Mouse (Mus musculus): ENCODE measurements around the gene Tmem117. TPM values are rescaled to one million over a fixed set of nuclear protein-coding genes. Genes with fewer than 3 reads are reported as not detected.

Tmem117 gene
- total and polyA plus RNA-seq, 2 experiments from 2014 or later, result 19.1 to 20.4 TPM

- Histone ChIP-seq H3K9ac (replicated peaks; ENCODE audit: low read length, poor library complexity, severe bottlenecking) (no peak overlapping the region), H3K27ac (ENCODE audit: low read depth, low read length) (no peak overlapping the region), H3K4me3 (ENCODE audit: low read depth, low read length) (no peak overlapping the region), H3K9me3 (ENCODE audit: low read length) (no peaks in the 10 kb centered on the region), H3K36me3 (ENCODE audit: insufficient read depth, low read length) (no peaks in the 10 kb centered on the region), H3K4me2 (ENCODE audit: low read depth, low read length, poor library complexity, severe bottlenecking) (no peak overlapping the region), H3K4me1 (ENCODE audit: insufficient read depth, low read length) (no peaks in the 10 kb centered on the region), H3K27me3 (ENCODE audit: insufficient read depth, low read length) (no peaks in the 10 kb centered on the region)
- no peak for TF ChIP-seq CTCF (IDR thresholded peaks at IDR 0.05)
- 59% methylated on average over 7 of the region's 7 CpGs for WGBS
- ATAC-seq (ENCODE audit: low FRiP score) (no peak), DNase-seq (ENCODE audit: low spot score) (peak; percentile 32)
Measured at GRCm38 (mm10) chr15:94684269-94684668, 55.2 kb downstream of the Tmem117 start.

GRCm38 (mm10) chr15:94687176-94687575 lies 58.1 kb downstream of the Tmem117 start:
- Histone ChIP-seq H3K9ac (replicated peaks; ENCODE audit: low read length, poor library complexity, severe bottlenecking) (no peak overlapping the region), H3K36me3 (ENCODE audit: insufficient read depth, low read length) (no peaks in the 10 kb centered on the region), H3K27ac (ENCODE audit: low read depth, low read length) (no peak overlapping the region), H3K9me3 (ENCODE audit: low read length) (no peaks in the 10 kb centered on the region), H3K4me1 (ENCODE audit: insufficient read depth, low read length) (no peaks in the 10 kb centered on the region), H3K4me3 (ENCODE audit: low read depth, low read length) (no peak overlapping the region), H3K4me2 (ENCODE audit: low read depth, low read length, poor library complexity, severe bottlenecking) (no peak overlapping the region), H3K27me3 (ENCODE audit: insufficient read depth, low read length) (no peaks in the 10 kb centered on the region)
- ATAC-seq (ENCODE audit: low FRiP score) (no peak), DNase-seq (ENCODE audit: low spot score) (no peak)
- TF ChIP-seq CTCF (IDR thresholded peaks at IDR 0.05), result no peak
- 85% methylated on average over 7 of the region's 7 CpGs for WGBS

GRCm38 (mm10) chr15:94687629-94688028 lies 58.6 kb downstream of the Tmem117 start:
- no peaks in the 10 kb centered on the region for H3K9me3 ChIP-seq (ENCODE audit: low read length)
- H3K27ac ChIP-seq (ENCODE audit: low read depth, low read length), result no peak overlapping the region
- H3K36me3 ChIP-seq (ENCODE audit: insufficient read depth, low read length), result no peaks in the 10 kb centered on the region
- H3K4me3 ChIP-seq (ENCODE audit: low read depth, low read length), result no peak overlapping the region
- ATAC-seq (ENCODE audit: low FRiP score), result no peak
- 65% methylated on average over 3 of the region's 3 CpGs for WGBS
- DNase-seq (ENCODE audit: low spot score), result no peak
- TF ChIP-seq CTCF (IDR thresholded peaks at IDR 0.05), result no peak
- H3K4me1 ChIP-seq (ENCODE audit: insufficient read depth, low read length), result no peaks in the 10 kb centered on the region
- H3K4me2 ChIP-seq (ENCODE audit: low read depth, low read length, poor library complexity, severe bottlenecking), result no peak overlapping the region
- no peaks in the 10 kb centered on the region for H3K27me3 ChIP-seq (ENCODE audit: insufficient read depth, low read length)
- no peak overlapping the region for H3K9ac ChIP-seq (replicated peaks; ENCODE audit: low read length, poor library complexity, severe bottlenecking)

GRCm38 (mm10) chr15:94689195-94689883 lies 60.3 kb downstream of the Tmem117 start:
- WGBS, result 88% methylated on average over 5 of the region's 5 CpGs
- H3K4me1 ChIP-seq (ENCODE audit: insufficient read depth, low read length), result no peaks in the 10 kb centered on the region
- no peak for TF ChIP-seq CTCF (IDR thresholded peaks at IDR 0.05)
- H3K4me3 ChIP-seq (ENCODE audit: low read depth, low read length), result no peak overlapping the region
- no peak for ATAC-seq (ENCODE audit: low FRiP score)
- H3K36me3 ChIP-seq (ENCODE audit: insufficient read depth, low read length), result no peaks in the 10 kb centered on the region
- DNase-seq (ENCODE audit: low spot score), result no peak
- H3K27me3 ChIP-seq (ENCODE audit: insufficient read depth, low read length), result no peaks in the 10 kb centered on the region
- no peak overlapping the region for H3K9ac ChIP-seq (replicated peaks; ENCODE audit: low read length, poor library complexity, severe bottlenecking)
- no peaks in the 10 kb centered on the region for H3K9me3 ChIP-seq (ENCODE audit: low read length)
- H3K27ac ChIP-seq (ENCODE audit: low read depth, low read length), result no peak overlapping the region
- H3K4me2 ChIP-seq (ENCODE audit: low read depth, low read length, poor library complexity, severe bottlenecking), result no peak overlapping the region

GRCm38 (mm10) chr15:94689884-94690231 lies 60.8 kb downstream of the Tmem117 start:
- no peak overlapping the region for H3K9ac ChIP-seq (replicated peaks; ENCODE audit: low read length, poor library complexity, severe bottlenecking)
- no peaks in the 10 kb centered on the region for H3K9me3 ChIP-seq (ENCODE audit: low read length)
- DNase-seq (ENCODE audit: low spot score) (peak; percentile 65), ATAC-seq (ENCODE audit: low FRiP score) (no peak)
- H3K27me3 ChIP-seq (ENCODE audit: insufficient read depth, low read length), result no peaks in the 10 kb centered on the region
- H3K4me1 ChIP-seq (ENCODE audit: insufficient read depth, low read length), result no peaks in the 10 kb centered on the region
- peak; percentile 70 for TF ChIP-seq CTCF (IDR thresholded peaks at IDR 0.05)
- no peak overlapping the region for H3K4me3 ChIP-seq (ENCODE audit: low read depth, low read length)
- H3K4me2 ChIP-seq (ENCODE audit: low read depth, low read length, poor library complexity, severe bottlenecking), result no peak overlapping the region
- H3K36me3 ChIP-seq (ENCODE audit: insufficient read depth, low read length), result no peaks in the 10 kb centered on the region
- no peak overlapping the region for H3K27ac ChIP-seq (ENCODE audit: low read depth, low read length)
- WGBS, result 63% methylated on average over 6 of the region's 6 CpGs

- Histone ChIP-seq H3K4me2 (ENCODE audit: low read depth, low read length, poor library complexity, severe bottlenecking) (no peak overlapping the region), H3K4me1 (ENCODE audit: insufficient read depth, low read length) (no peaks in the 10 kb centered on the region), H3K4me3 (ENCODE audit: low read depth, low read length) (no peak overlapping the region), H3K9me3 (ENCODE audit: low read length) (no peaks in the 10 kb centered on the region), H3K27ac (ENCODE audit: low read depth, low read length) (no peak overlapping the region), H3K36me3 (ENCODE audit: insufficient read depth, low read length) (no peaks in the 10 kb centered on the region), H3K9ac (replicated peaks; ENCODE audit: low read length, poor library complexity, severe bottlenecking) (no peak overlapping the region), H3K27me3 (ENCODE audit: insufficient read depth, low read length) (no peaks in the 10 kb centered on the region)
- TF ChIP-seq CTCF (IDR thresholded peaks at IDR 0.05), result peak; percentile 87
- no peak for ATAC-seq (ENCODE audit: low FRiP score)
- WGBS, result 33% methylated on average over 5 of the region's 5 CpGs
- peak; percentile 89 for DNase-seq (ENCODE audit: low spot score)
Measured at GRCm38 (mm10) chr15:94722759-94723158, 93.7 kb downstream of the Tmem117 start.

Data from midbrain, postnatal 0 days (tissue).